In genomic region chr15:77099756-77100155, GRCm38 (mm10) we compare ENCODE assay signal across 16 mouse cellular contexts. TPM values are rescaled to one million over a fixed set of nuclear protein-coding genes. Genes with fewer than 3 reads are reported as not detected.
"Had no signal": no experiment of that assay in that cellular context is flagged by ENCODE, and none has a peak within 500 bp of the region (broad histone marks: within the 10 kb centered on the region; RNA-seq: fewer than 3 reads in every experiment).

No protein-coding gene starts in this region.

- ATAC-seq: liver, postnatal 0 days; midbrain, embryonic 16.5 days had no signal

- H3K27me3 ChIP-seq: limb, embryonic 12.5 days; liver, embryonic 13.5 days; lung, embryonic 15.5 days; midbrain, embryonic 12.5 days; stomach, embryonic 15.5 days had no signal

- H3K9me3 ChIP-seq: limb, embryonic 12.5 days; liver, embryonic 13.5 days; lung, embryonic 15.5 days; midbrain, embryonic 12.5 days; stomach, embryonic 15.5 days had no signal

- DNase-seq: kidney, adult 9 months; kidney, postnatal 4 days; liver; liver, embryonic 13.5 days; liver, postnatal 0 days; right cerebral cortex, postnatal 14 days; thymus, adult 18-20 months; thymus, postnatal 14 days had no signal

- H3K9ac ChIP-seq: limb, embryonic 12.5 days; liver, embryonic 13.5 days; liver, postnatal 0 days; lung, embryonic 15.5 days; midbrain, embryonic 12.5 days; stomach, embryonic 15.5 days had no signal

- H3K4me2 ChIP-seq: limb, embryonic 12.5 days; liver, embryonic 13.5 days; lung, embryonic 15.5 days; midbrain, embryonic 12.5 days; stomach, embryonic 15.5 days had no signal

- H3K4me1 ChIP-seq: limb, embryonic 12.5 days had no signal

- H3K4me3 ChIP-seq: limb, embryonic 12.5 days; liver, embryonic 13.5 days; lung, embryonic 15.5 days; midbrain, embryonic 12.5 days; stomach, embryonic 15.5 days had no signal

- H3K27ac ChIP-seq: kidney, postnatal 0 days; limb, embryonic 12.5 days; liver, embryonic 13.5 days; lung, embryonic 15.5 days; midbrain, embryonic 12.5 days; stomach, embryonic 15.5 days had no signal

RNA-seq across cellular contexts. Expression of gene Mb, which starts 49.3 kb away (rescaled TPM):
- total RNA-seq: left cerebral cortex, postnatal 36 days; megakaryocyte-erythroid progenitor cell, adult 5-6 weeks had no signal
- polyA plus RNA-seq: midbrain, embryonic 12.5 days had no signal

RNA-seq across cellular contexts. Expression of gene Apol6, which starts 55.2 kb away (rescaled TPM):
- total RNA-seq: megakaryocyte-erythroid progenitor cell, adult 5-6 weeks had no signal
- polyA plus RNA-seq: limb, embryonic 12.5 days; liver, postnatal 0 days; lung, embryonic 15.5 days; midbrain, embryonic 12.5 days; midbrain, embryonic 16.5 days; stomach, embryonic 15.5 days had no signal
